Mouse (Mus musculus): Measurements from ENCODE around the gene Tbc1d8.

The Tbc1d8 gene

GRCm38 (mm10) chr1:39445303-39446050 is 33.1 kb downstream of the Tbc1d8 start:
- no peak for DNase-seq

- DNase-seq = no peak
Measured at GRCm38 (mm10) chr1:39443764-39444163, 34.8 kb downstream of the Tbc1d8 start.

- no peak for DNase-seq
Measured at GRCm38 (mm10) chr1:39441686-39442085, 36.9 kb downstream of the Tbc1d8 start.

GRCm38 (mm10) chr1:39439661-39440548 is 38.6 kb downstream of the Tbc1d8 start:
- no peak for DNase-seq

- no peak for DNase-seq
Measured at GRCm38 (mm10) chr1:39438629-39439028, 39.9 kb downstream of the Tbc1d8 start.

GRCm38 (mm10) chr1:39434264-39434663 is 44.3 kb downstream of the Tbc1d8 start:
- no peak for DNase-seq

GRCm38 (mm10) chr1:39430020-39430419 is 48.5 kb downstream of the Tbc1d8 start:
- no peak for DNase-seq

- no peak for DNase-seq
Measured at GRCm38 (mm10) chr1:39429015-39429414, 49.5 kb downstream of the Tbc1d8 start.

- no peak for DNase-seq
Measured at GRCm38 (mm10) chr1:39428280-39428679, 50.3 kb downstream of the Tbc1d8 start.

- DNase-seq = no peak
Measured at GRCm38 (mm10) chr1:39425497-39425896, 53.1 kb downstream of the Tbc1d8 start.

- DNase-seq = no peak
Measured at GRCm38 (mm10) chr1:39420987-39421386, 57.6 kb downstream of the Tbc1d8 start.

GRCm38 (mm10) chr1:39418852-39419251 is 59.7 kb downstream of the Tbc1d8 start:
- no peak for DNase-seq

- DNase-seq = no peak
Measured at GRCm38 (mm10) chr1:39417817-39418216, 60.7 kb downstream of the Tbc1d8 start.

- no peak for DNase-seq
Measured at GRCm38 (mm10) chr1:39410085-39410821, 68.3 kb downstream of the Tbc1d8 start.

- DNase-seq = no peak
Measured at GRCm38 (mm10) chr1:39408668-39409067, 69.9 kb downstream of the Tbc1d8 start.

- DNase-seq = no peak
Measured at GRCm38 (mm10) chr1:39408123-39408522, 70.4 kb downstream of the Tbc1d8 start.

GRCm38 (mm10) chr1:39407108-39407507 is 71.4 kb downstream of the Tbc1d8 start:
- no peak for DNase-seq

- no peak for DNase-seq
Measured at GRCm38 (mm10) chr1:39400173-39400572, 78.4 kb downstream of the Tbc1d8 start.

- no peak for DNase-seq
Measured at GRCm38 (mm10) chr1:39399228-39399627, 79.3 kb downstream of the Tbc1d8 start.

GRCm38 (mm10) chr1:39398284-39398683 is 80.3 kb downstream of the Tbc1d8 start:
- DNase-seq = no peak

- DNase-seq = no peak
Measured at GRCm38 (mm10) chr1:39396347-39396746, 82.2 kb downstream of the Tbc1d8 start.

- no peak for DNase-seq
Measured at GRCm38 (mm10) chr1:39394650-39395049, 83.9 kb downstream of the Tbc1d8 start.

GRCm38 (mm10) chr1:39394096-39394495 is 84.5 kb downstream of the Tbc1d8 start:
- no peak for DNase-seq
